Mouse (Mus musculus): Measurements from ENCODE around the gene 4931409K22Rik. TPM values are rescaled to one million over a fixed set of nuclear protein-coding genes. Genes with fewer than 3 reads are reported as not detected.

4931409K22Rik gene
- not detected for total RNA-seq (2023)

DNA sequence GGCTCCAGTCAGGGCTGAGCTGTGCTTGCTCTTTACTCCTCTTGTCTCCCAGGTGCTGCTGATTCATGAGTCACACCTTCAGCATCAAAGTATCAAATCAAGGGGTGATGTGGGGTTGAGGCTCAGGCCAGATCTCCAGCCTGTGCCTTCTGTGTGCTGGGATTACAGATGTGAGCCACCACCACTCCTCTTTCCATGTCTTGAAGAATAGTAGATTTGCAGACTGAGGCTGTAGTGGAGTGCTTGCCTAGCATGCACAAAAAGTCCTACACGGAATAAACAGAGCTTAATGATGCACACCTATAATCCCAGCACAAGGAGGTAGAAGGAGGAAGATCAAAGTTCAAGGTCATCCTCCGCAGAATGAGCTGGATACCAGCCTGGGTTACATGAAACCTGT lies at the start of gene 4931409K22Rik:
4931409K22Rik (minus strand) TSS at position 101 of the 400 bp plus-strand sequence.

DNA sequence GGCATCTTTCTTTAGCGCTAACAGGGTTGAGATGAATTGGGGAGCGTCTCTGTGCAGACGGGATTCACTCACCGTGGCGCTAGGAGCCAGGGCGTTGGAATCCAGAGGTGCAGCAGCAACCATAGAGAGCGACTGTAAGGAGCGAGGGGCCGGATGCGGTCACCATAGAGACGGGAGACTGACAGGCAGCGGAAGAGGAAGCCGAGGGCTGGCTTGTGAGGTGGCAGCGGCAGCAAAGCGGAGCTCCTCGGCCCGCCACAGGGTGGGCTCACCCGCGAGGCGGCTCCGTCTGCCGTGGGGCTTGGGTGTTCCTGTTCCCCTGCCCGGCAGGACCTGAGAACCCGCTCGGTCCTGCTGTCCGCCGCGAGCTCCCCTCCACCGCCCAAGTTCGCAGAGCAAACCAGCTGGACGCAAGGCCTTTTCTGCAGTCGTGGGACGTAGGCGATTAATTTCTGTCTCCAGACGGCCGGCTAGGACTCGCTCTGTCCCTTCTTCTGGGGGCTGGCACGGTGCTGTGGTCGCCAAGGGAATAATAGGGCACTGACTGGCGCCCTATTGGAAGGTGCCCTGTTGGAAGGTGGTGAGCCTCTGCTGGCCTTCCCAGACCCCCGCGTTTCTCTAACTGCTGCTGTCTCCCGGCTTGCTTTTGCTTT lies 30.1 kb upstream of the 4931409K22Rik start, which contains the start of gene Chpf2:
Chpf2 (plus strand) TSS at position 195 of the 653 bp plus-strand sequence.

DNA sequence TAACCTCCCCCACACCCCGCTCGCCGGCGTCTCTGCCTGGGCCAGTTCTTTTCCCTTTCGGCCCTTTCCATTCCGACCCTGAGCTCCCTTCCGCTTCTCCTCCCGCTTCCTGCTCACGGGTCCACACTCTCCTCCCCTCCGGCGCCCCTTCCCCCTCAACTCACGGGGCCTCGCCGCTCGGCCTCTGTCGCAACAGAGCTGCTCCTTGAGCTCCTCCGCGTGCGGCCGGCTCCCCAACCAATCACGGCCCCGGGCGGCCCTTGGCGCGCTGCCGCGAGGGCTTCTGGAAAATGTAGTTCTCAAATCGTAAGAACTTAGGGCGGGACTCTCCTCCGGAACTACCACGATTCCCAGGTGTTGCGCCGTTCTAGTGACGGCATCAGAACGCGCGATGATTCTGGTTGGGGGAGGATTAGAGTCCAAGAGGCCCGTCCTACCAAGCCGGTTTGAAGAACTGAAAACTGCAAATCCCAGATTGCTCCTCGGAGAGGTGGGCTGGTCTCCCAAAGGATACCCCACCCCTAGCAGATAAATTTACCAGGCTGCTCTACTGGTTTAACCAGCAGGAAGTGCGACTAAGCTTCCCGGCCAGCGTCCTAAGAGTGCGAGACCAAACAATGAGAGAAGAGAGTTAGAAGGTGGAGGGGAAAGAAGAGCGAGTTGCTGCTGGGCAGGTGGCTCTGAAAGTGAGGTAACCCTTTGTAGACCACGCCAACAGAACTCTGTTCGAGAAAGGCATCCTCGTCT lies 20.7 kb upstream of the 4931409K22Rik start, which contains the start of gene Abcf2:
Abcf2 (minus strand) TSS at position 285 of the 747 bp plus-strand sequence.

DNA sequence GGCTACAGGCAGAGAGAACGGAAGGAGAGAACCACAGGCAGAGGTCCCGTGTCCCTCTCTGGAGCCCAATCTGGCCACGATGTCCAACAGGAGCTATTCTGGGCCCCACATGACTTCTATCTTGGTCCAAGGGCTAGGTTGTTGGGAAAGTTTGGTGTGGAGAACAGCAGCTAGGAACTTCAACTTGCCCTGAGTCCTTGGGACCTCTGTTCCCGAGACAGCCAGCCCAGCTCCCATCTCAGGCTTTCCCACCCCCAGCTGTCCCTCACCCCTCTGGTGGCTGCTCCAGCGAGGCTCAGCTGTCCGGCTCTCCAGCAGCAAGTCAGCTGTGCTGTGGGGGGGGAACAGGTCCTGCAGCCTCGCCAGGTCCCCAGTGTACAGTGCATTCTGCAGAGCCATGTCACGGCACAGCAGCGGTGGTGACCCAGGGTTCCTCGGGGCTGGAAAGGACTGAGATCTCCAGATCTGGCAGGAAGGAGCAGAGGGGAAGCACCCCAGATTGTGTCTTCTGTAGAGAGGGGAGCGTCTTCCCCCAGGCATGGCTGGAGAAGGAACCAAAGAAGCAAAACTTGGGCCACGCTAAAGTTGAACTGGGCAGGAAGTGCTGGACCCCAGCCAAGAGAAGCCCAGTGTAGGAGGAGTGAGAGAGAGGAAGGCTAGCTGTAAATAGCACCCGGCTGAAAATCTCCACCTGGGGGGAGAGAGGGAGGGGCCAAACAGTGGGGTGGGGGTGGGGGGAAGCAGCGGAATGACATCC lies 16.0 kb downstream of the 4931409K22Rik start, which contains the start of gene Asb10:
Asb10 (minus strand) TSS at position 592 of the 757 bp plus-strand sequence.

DNA sequence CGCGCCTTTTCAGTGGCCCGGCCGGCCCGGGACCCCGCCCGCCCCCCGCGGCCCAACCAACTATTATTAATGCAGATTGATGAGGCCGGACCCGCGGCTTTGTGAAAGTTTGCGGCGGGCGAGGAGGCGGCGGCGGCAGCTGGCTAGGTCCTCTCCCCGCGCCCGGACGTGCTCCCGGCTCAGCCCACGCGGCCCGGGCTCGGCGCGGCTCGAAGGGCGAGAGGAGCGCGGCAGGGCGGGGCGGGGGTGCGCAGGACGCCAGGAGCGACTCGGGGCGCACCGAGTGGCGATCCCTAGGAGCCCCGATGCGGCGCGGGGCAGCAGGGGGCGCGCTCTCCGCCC lies 29.7 kb downstream of the 4931409K22Rik start, which contains the start of gene Gbx1:
Gbx1 (minus strand) TSS at position 314 of the 342 bp plus-strand sequence.

Other genes starting within 250 kb of the 4931409K22Rik start
- not detected for gene Kcnh2, start 205.2 kb downstream of the 4931409K22Rik start, total RNA-seq (2023)
- gene Nos3, start 192.0 kb downstream of the 4931409K22Rik start, total RNA-seq (2023), result under 1 TPM; 0.18 to 0.21 TPM
- 1 to 10 TPM; 1.4 TPM for gene Atg9b, start 164.7 kb downstream of the 4931409K22Rik start, total RNA-seq (2023)
- gene Abcb8, start 163.1 kb downstream of the 4931409K22Rik start, total RNA-seq (2023), result 10 to 100 TPM; 11.2 to 12.7 TPM
- gene Asic3, start 143.4 kb downstream of the 4931409K22Rik start, total RNA-seq (2023), result under 1 TPM in 1 of 2 experiments, not detected in 1; 0.26 TPM
- gene Cdk5, start 133.3 kb downstream of the 4931409K22Rik start, total RNA-seq (2023), result 10 to 100 TPM; 23.1 to 32.0 TPM
- gene Slc4a2, start 133.0 kb downstream of the 4931409K22Rik start, total RNA-seq (2023), result 10 to 100 TPM; 59.6 to 65.9 TPM
- 10 to 100 TPM; 44.0 to 59.8 TPM for gene Fastk, start 111.5 kb downstream of the 4931409K22Rik start, total RNA-seq (2023)
- gene Tmub1, start 109.0 kb downstream of the 4931409K22Rik start, total RNA-seq (2023), result 10 to 100 TPM; 19.3 to 19.6 TPM
- 10 to 100 TPM; 58.6 to 61.2 TPM for gene Agap3, start 104.6 kb downstream of the 4931409K22Rik start, total RNA-seq (2023)
- not detected for gene Gbx1, start 29.6 kb downstream of the 4931409K22Rik start, total RNA-seq (2023)
- not detected for gene Asb10, start 15.8 kb downstream of the 4931409K22Rik start, total RNA-seq (2023)
- gene Abcf2, start 20.7 kb upstream of the 4931409K22Rik start, total RNA-seq (2023), result 10 to 100 TPM; 30.4 to 32.8 TPM
- gene Chpf2, start 29.9 kb upstream of the 4931409K22Rik start, total RNA-seq (2023), result 10 to 100 TPM; 29.1 to 31.1 TPM
- gene Smarcd3, start 67.6 kb upstream of the 4931409K22Rik start, total RNA-seq (2023), result not detected
- gene Nub1, start 128.7 kb upstream of the 4931409K22Rik start, total RNA-seq (2023), result 10 to 100 TPM; 66.8 to 74.7 TPM
- under 1 TPM in 1 of 2 experiments, not detected in 1; 0.27 TPM for gene Wdr86, start 173.9 kb upstream of the 4931409K22Rik start, total RNA-seq (2023)
- 1 to 10 TPM in 1 of 2 experiments, not detected in 1; 1.5 TPM for gene Crygn, start 201.2 kb upstream of the 4931409K22Rik start, total RNA-seq (2023)

Measured in monocyte, adult 59 days (primary cell).